9 mouse cellular contexts compared by ENCODE assay signal in the genomic region with DNA sequence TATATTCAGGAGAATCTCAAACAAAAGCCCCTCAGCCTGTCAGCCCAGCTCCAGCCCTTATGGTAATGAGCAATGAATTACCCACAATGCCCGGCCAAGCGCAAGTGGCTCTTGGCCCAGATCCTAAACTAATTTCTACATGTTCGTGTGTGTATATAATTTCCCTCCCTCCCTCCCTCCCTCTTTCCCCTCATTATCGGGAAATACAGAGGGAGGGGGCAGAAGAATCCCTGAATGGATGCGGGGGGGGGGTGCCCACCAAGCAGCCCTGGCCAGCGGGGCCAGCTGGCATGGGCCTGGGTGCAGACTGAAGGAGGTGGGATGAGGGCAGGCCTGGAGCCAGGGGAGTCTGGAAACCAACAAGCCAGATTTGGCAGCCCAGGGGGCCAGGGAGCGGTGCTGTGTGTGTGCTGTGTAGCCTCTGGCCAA. TPM values are rescaled to one million over a fixed set of nuclear protein-coding genes. Genes with fewer than 3 reads are reported as not detected.
DNase-seq lines count a peak whose midpoint lies in the region; ATAC-seq and TF ChIP-seq lines count a peak whose summit lies in the region.
"Had no signal": no experiment of that assay in that cellular context is flagged by ENCODE, and none has a peak within 500 bp of the region (broad histone marks: within the 10 kb centered on the region; RNA-seq: fewer than 3 reads in every experiment).

No protein-coding gene starts in this region.

- H3K27ac ChIP-seq in midbrain, postnatal 0 days (ENCODE audit: low read depth, low read length) = peak overlapping the region; percentile 68

- TF ChIP-seq CTCF in midbrain, postnatal 0 days (IDR thresholded peaks at IDR 0.05) = no peak

- no peaks in the 10 kb centered on the region; the same call in 1 of the 2 replicates for H3K36me3 ChIP-seq in midbrain, postnatal 0 days (ENCODE audit: insufficient read depth, low read length)
- H3K36me3 ChIP-seq: G1E had no signal

- H3K4me2 ChIP-seq in midbrain, postnatal 0 days (ENCODE audit: low read depth, low read length, poor library complexity, severe bottlenecking) = peak overlapping the region; percentile 28

- peak; percentile 52 for ATAC-seq in midbrain, postnatal 0 days (ENCODE audit: low FRiP score)
- no peak for ATAC-seq in megakaryocyte progenitor cell, adult 5-6 weeks (replicated peaks; ENCODE audit: poor library complexity)

- no peak overlapping the region for H3K9ac ChIP-seq in midbrain, postnatal 0 days (replicated peaks; ENCODE audit: low read length, poor library complexity, severe bottlenecking)

- intact Hi-C loops in heart, postnatal 10 days (cut with DNase I) = no loop called here
- intact Hi-C loops in gastrocnemius, postnatal 36 days (cut with DNase I) = no loop called here

- H3K27me3 ChIP-seq in midbrain, postnatal 0 days (ENCODE audit: insufficient read depth, low read length) = no peaks in the 10 kb centered on the region

- no peaks in the 10 kb centered on the region for H3K9me3 ChIP-seq in midbrain, postnatal 0 days (ENCODE audit: low read length)

- peaks cover 24% of the 10 kb centered on the region for H3K4me1 ChIP-seq in midbrain, postnatal 0 days (ENCODE audit: insufficient read depth, low read length)

- no peak overlapping the region for H3K4me3 ChIP-seq in midbrain, postnatal 0 days (ENCODE audit: low read depth, low read length)

- WGBS in midbrain, postnatal 0 days = 10% methylated on average over 7 of the region's 7 CpGs

- DNase-seq in gastrocnemius, postnatal 4 days (ENCODE audit: low spot score in 2 of 2) = peak; percentile 45 to 47
- no peak for DNase-seq in gastrocnemius, postnatal 10 days
- peak; percentile 86 for DNase-seq in brain, embryonic 18.5 days (ENCODE audit: low read depth, low spot score)
- peak; percentile 58 to 71 for DNase-seq in heart, postnatal 10 days
- peak; percentile 74 to 81 for DNase-seq in layer of hippocampus, postnatal 10 days (ENCODE audit: low spot score in 2 of 2)
- DNase-seq in midbrain, postnatal 0 days (ENCODE audit: low spot score) = peak; percentile 97
- no peak for DNase-seq in gastrocnemius, postnatal 36 days

RNA-seq across cellular contexts. Expression of a gene that starts 8.8 kb away (rescaled TPM):
- 100 to 1,000 TPM; 115 TPM for total RNA-seq in gastrocnemius, postnatal 4 days (2021)
- total RNA-seq in gastrocnemius, postnatal 10 days (2021) = 10 to 100 TPM; 64.1 to 94.7 TPM
- 10 to 100 TPM; 87.3 to 92.3 TPM for total RNA-seq in heart, postnatal 10 days (2021)
- 100 to 1,000 TPM; 817 to 911 TPM for total RNA-seq in layer of hippocampus, postnatal 10 days (2021)
- 716 and 795 TPM in 2 replicates for total RNA-seq in midbrain, postnatal 0 days (2014; rRNA removed)
- 208 and 225 TPM in 2 replicates for polyA plus RNA-seq in midbrain, postnatal 0 days (2015; fragmentation: Nextera tagmentation; extraction: Ambion mirVana)
- 35.9 and 39.7 TPM in 2 replicates for total RNA-seq in megakaryocyte progenitor cell, adult 5-6 weeks (2015)
- 35.3 and 38.5 TPM in 2 replicates for total RNA-seq in megakaryocyte progenitor cell, adult 5-6 weeks (2017)
- 10 to 100 TPM; 35.0 to 45.6 TPM for total RNA-seq in gastrocnemius, postnatal 36 days (2021)

RNA-seq across cellular contexts. Expression of a gene that starts 44.8 kb away (rescaled TPM):
- not detected for total RNA-seq in gastrocnemius, postnatal 4 days (2021)
- total RNA-seq in gastrocnemius, postnatal 10 days (2021) = not detected
- total RNA-seq in heart, postnatal 10 days (2021) = not detected
- total RNA-seq in layer of hippocampus, postnatal 10 days (2021) = not detected
- total RNA-seq in midbrain, postnatal 0 days (2014; rRNA removed) = not detected in 2 replicates
- polyA plus RNA-seq in midbrain, postnatal 0 days (2015; fragmentation: Nextera tagmentation; extraction: Ambion mirVana) = not detected in 2 replicates
- not detected in 2 replicates for total RNA-seq in megakaryocyte progenitor cell, adult 5-6 weeks (2015)
- total RNA-seq in megakaryocyte progenitor cell, adult 5-6 weeks (2017) = not detected in 2 replicates
- not detected for total RNA-seq in gastrocnemius, postnatal 36 days (2021)
- total RNA-seq: G1E had no signal
- polyA plus RNA-seq: G1E had no signal

Comparison
In these comparisons a context has a peak if more than half of its experiments do, and no peak if none do; other contexts are left out.
1. DNase-seq: peak in gastrocnemius, postnatal 4 days (2 of 2), brain, embryonic 18.5 days (single experiment), heart, postnatal 10 days (2 of 2), layer of hippocampus, postnatal 10 days (2 of 2) and midbrain, postnatal 0 days (single experiment); none in gastrocnemius, postnatal 10 days (single experiment) and gastrocnemius, postnatal 36 days (0 of 2).